Mouse (Mus musculus): ENCODE measurements at regions not wholly inside any gene's neighbourhood (a gene's known extent, or its start where the extent isn't known, plus 50 kb on each side); places are given as distances from the start of the nearest gene placed in this dataset.
A peak's percentile ranks its signal among the peaks of the same experiment; 100 is the strongest.

- no peak for DNase-seq (ENCODE audit: low spot score)
These were observed 62.6 kb downstream of the Perp start for GRCm38 (mm10) chr10:18907276-18907960.

GRCm38 (mm10) chr10:18909307-18909706, 64.5 kb downstream of the Perp start:
- no peak for DNase-seq (ENCODE audit: low spot score)

- peak; percentile 7 for DNase-seq (ENCODE audit: low spot score)
These were observed 66.1 kb downstream of the Perp start for GRCm38 (mm10) chr10:18910898-18911297.

GRCm38 (mm10) chr10:18917120-18917616, 72.3 kb downstream of the Perp start:
- peak; percentile 16 for DNase-seq (ENCODE audit: low spot score)

- no peak for DNase-seq (ENCODE audit: low spot score)
These were observed 78.4 kb downstream of the Perp start for GRCm38 (mm10) chr10:18923088-18923821.

GRCm38 (mm10) chr10:18927811-18928210, 83.0 kb downstream of the Perp start:
- DNase-seq (ENCODE audit: low spot score): no peak

GRCm38 (mm10) chr10:18931344-18931743, 84.1 kb downstream of the Tnfaip3 start:
- DNase-seq (ENCODE audit: low spot score): no peak

- DNase-seq (ENCODE audit: low spot score): no peak
These were observed 74.0 kb downstream of the Tnfaip3 start for GRCm38 (mm10) chr10:18941447-18941846.

- no peak for DNase-seq (ENCODE audit: low spot score)
These were observed 73.5 kb downstream of the Tnfaip3 start for GRCm38 (mm10) chr10:18941908-18942307.

GRCm38 (mm10) chr10:18943296-18944075, 72.0 kb downstream of the Tnfaip3 start:
- no peak for DNase-seq (ENCODE audit: low spot score)

GRCm38 (mm10) chr10:18946727-18947126, 68.7 kb downstream of the Tnfaip3 start:
- DNase-seq (ENCODE audit: low spot score): no peak

All from gastrocnemius, adult 18-20 months (tissue).